Mouse (Mus musculus) hindbrain, postnatal 0 days (tissue): ENCODE data around the gene Donson. TPM values are rescaled to one million over a fixed set of nuclear protein-coding genes. Genes with fewer than 3 reads are reported as not detected.
A peak's percentile ranks its signal among the peaks of the same experiment; 100 is the strongest.

Source experiments
- ATAC-seq: fragments of 200-750 bp; cut with Nextera tagmentation; 2 replicates; pipeline ENCODE4 v1.8.0; 2017; ENCODE audit warnings: mild to moderate bottlenecking, moderate TSS enrichment, moderate library complexity
- DNase-seq: peaks from one replicate; pipeline ENCODE4 v3.0.0-alpha.2; 2015; ENCODE audit warnings: low spot score
- H3K27ac ChIP-seq: fragments of 300-500 bp; sonication (generic); 2 replicates; pipeline ENCODE4 v1.5.1; 2014; ENCODE audit warnings: mild to moderate bottlenecking
- H3K27me3 ChIP-seq: fragments of 300-500 bp; sonication (generic); 2 replicates; pipeline ENCODE4 v1.6.1; 2014; ENCODE audit warnings: low read length, mixed read lengths; ENCODE audit not compliant: insufficient read depth
- H3K36me3 ChIP-seq: fragments of 300-500 bp; sonication (generic); 2 replicates; pipeline ENCODE4 v1.6.1; 2014; ENCODE audit warnings: low read length, mixed read lengths; ENCODE audit not compliant: insufficient read depth
- H3K4me1 ChIP-seq: fragments of 300-500 bp; sonication (generic); 2 replicates; pipeline ENCODE4 v1.6.1; 2014; ENCODE audit warnings: antibody characterized with exemption, low read length, mixed read lengths; ENCODE audit not compliant: insufficient read depth
- H3K4me2 ChIP-seq: fragments of 300-500 bp; sonication (generic); 2 replicates; pipeline ENCODE4 v1.6.1; 2014; ENCODE audit warnings: low read depth, mild to moderate bottlenecking, low read length, moderate library complexity, mixed read lengths
- H3K4me3 ChIP-seq: fragments of 300-500 bp; sonication (generic); 2 replicates; pipeline ENCODE4 v1.5.1; 2014; ENCODE audit warnings: low read length
- H3K9ac ChIP-seq: fragments of 300-500 bp; sonication (generic); replicated peaks from 2 replicates; pipeline ENCODE4 v1.6.1; 2014; ENCODE audit warnings: mild to moderate bottlenecking, low read length, moderate library complexity, mixed read lengths
- H3K9me3 ChIP-seq: fragments of 300-500 bp; sonication (generic); 2 replicates; pipeline ENCODE4 v1.6.1; 2016; ENCODE audit warnings: low read length, mixed read lengths
- CTCF ChIP-seq: IDR thresholded peaks from 2 replicates; pipeline ENCODE4 v1.5.1; 2016; ENCODE audit warnings: antibody characterized with exemption, control low read depth, low read depth
- WGBS: fragments of 180-500 bp; shearing (Covaris S2); extraction: QIAGEN DNeasy Blood & Tissue Kit; methylation state at CpG from one replicate; pipeline ENCODE4 v1.1.7; 2014; 5-methylcytosine and 5-hydroxymethylcytosine counted together
- polyA plus RNA-seq: library from polyadenylated mRNA; unstranded; fragments of >200 nt; fragmentation: Nextera tagmentation; extraction: Ambion mirVana; gene quantifications from 2 replicates; pipeline ENCODE4 v1.2.1, GENCODE M21; 2015
- total RNA-seq: library from RNA; depleted of rRNA; stranded (reverse); fragments of >200 nt; gene quantifications from 2 replicates; pipeline ENCODE4 v1.2.3, GENCODE M21; 2014

The Donson gene
- total and polyA plus RNA-seq, 2 experiments from 2014 or later, result 15.3 to 20.4 TPM

DNA sequence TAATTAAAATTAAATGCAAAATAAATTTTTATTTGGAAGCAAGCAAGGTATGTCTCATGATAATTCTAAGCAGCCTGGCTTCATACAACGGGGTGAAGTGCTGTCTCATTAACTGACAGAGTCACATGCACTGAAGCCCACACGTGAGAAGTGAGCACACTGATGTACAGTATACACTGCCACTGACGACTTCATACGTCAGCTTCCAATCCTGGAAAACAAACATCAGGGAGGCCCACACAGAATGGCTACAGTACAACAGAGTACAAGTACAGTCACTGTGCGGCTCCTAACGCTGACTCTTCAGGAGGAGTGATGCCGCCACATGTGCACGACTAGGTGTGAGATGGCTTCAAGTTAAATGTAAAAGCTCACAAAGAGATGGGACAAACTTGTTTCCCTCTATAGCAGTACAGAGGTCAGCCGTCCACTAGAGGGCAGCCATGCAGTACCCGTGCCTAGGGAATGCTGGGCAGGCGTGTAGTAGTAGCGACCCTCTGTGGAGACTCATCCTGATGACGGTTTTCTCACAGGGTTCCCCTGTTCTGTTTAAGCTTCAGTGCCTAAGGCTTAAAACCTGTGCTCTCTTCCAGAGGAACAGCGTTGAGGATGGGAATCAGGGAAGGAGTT is 6.0 kb upstream of the Donson start:
- Histone ChIP-seq H3K4me2 (no peak overlapping the region), H3K4me3 (no peak overlapping the region), H3K9ac (no peak overlapping the region), H3K9me3 (no peaks in the 10 kb centered on the region), H3K27ac (0 out of 2 replicates have a peak overlapping the region, but pooled peaks have one; percentile 22), H3K36me3 (peaks cover 33% of the 10 kb centered on the region), H3K4me1 (no peaks in the 10 kb centered on the region), H3K27me3 (no peaks in the 10 kb centered on the region)
- ATAC-seq (peak; percentile 97), DNase-seq (peak; percentile 93)
- 33% methylated on average over 14 of the region's 14 CpGs for WGBS
- TF ChIP-seq CTCF, result peak; percentile 97

DNA sequence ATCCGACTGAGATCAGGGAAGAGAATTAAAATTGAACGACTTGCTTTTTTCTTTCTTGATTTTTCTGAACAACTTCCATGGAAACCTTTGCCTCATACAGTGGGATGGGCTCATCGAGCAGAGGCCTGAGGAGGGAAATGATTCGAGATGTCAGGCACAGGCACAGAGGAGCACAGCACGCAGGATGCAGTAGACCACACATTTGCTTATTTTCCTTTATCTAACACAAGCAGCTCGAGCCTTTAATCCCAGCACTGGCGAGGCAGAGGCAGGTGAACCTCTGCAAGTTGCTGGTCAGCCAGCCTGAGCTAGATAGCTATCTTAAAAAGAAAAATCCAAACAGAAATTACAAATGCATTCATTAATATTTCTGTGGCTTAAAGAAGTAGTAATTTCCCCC is 1.2 kb upstream of the Donson start:
- no peak for ATAC-seq
- no peak for TF ChIP-seq CTCF
- Histone ChIP-seq H3K4me1 (no peaks in the 10 kb centered on the region), H3K4me2 (peak overlapping the region; percentile 87; the same call in 1 of the 2 replicates), H3K9ac (no peak overlapping the region), H3K9me3 (no peaks in the 10 kb centered on the region), H3K27ac (no peak overlapping the region), H3K27me3 (no peaks in the 10 kb centered on the region), H3K4me3 (no peak overlapping the region), H3K36me3 (peaks cover 24% of the 10 kb centered on the region)
- 44% methylated on average over 7 of the region's 7 CpGs for WGBS
- no peak for DNase-seq

DNA sequence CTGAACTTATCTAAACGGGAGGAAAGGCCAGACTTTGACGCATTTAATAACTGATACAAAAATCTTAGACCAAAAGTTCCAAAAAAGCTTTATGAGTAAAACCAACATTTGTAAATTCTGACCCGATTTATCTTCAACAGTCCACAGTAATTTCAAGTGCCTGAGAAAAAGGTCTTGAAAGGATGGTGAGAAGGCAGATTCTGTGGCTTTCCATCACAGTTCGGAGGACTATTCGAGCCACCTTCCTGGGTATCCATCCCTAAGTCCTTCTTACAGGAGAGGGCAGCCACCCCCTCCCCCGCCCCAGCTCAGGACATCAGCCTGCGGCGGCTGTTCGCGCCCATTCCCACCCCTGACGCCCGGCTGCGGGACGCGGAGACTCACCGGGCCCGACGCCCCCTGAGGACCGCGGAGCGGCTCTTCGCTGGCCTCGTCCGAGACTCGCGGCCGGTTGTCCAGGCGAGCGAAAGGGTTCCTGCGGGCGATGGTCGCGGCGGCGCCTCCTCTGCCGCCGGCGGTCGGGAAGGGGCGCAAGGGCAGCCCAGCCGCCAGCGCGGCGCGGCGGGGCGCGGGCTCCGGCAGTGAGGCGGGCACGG is 449 bp downstream of the Donson start:
- H3K27ac ChIP-seq, result peak overlapping the region; percentile 88
- no peak for TF ChIP-seq CTCF
- WGBS, result 2% methylated on average over 48 of the region's 51 CpGs
- no peaks in the 10 kb centered on the region for H3K27me3 ChIP-seq
- H3K9me3 ChIP-seq, result no peaks in the 10 kb centered on the region
- H3K4me1 ChIP-seq, result no peaks in the 10 kb centered on the region
- H3K36me3 ChIP-seq, result peaks cover 36% of the 10 kb centered on the region
- DNase-seq, result peak; percentile 40
- peak; percentile 55; the same call in 1 of the 2 replicates for ATAC-seq
- peak overlapping the region; percentile 90 for H3K9ac ChIP-seq
- peak overlapping the region; percentile 87 for H3K4me2 ChIP-seq
- H3K4me3 ChIP-seq, result peak overlapping the region; percentile 93

DNA sequence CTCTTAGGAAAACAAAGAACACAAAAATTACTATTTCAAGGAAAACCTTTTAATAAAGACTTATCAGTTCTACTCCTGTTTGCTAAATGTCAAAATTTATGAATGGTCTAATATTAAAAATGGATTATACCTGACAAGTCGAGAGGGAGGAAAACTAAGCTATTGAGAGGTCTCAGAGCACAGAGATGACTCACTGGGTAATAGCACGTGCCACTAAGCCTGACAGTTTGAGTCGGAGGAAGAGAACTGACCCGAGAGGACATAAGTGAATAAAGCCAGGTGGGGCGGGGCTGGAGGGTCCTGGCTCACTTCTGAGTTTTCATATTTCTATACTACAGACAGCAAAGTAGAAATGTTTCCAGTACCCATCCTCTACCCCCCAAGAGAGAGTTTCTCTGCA is 2.2 kb downstream of the Donson start:
- no peak overlapping the region for H3K27ac ChIP-seq
- WGBS, result 85% methylated on average over 5 of the region's 5 CpGs
- no peak overlapping the region for H3K9ac ChIP-seq
- DNase-seq (no peak), ATAC-seq (no peak)
- H3K4me3 ChIP-seq, result no peak overlapping the region
- H3K4me2 ChIP-seq, result no peak overlapping the region
- H3K36me3 ChIP-seq, result peaks cover 39% of the 10 kb centered on the region
- H3K4me1 ChIP-seq, result no peaks in the 10 kb centered on the region
- H3K27me3 ChIP-seq, result no peaks in the 10 kb centered on the region
- no peak for TF ChIP-seq CTCF
- H3K9me3 ChIP-seq, result no peaks in the 10 kb centered on the region

DNA sequence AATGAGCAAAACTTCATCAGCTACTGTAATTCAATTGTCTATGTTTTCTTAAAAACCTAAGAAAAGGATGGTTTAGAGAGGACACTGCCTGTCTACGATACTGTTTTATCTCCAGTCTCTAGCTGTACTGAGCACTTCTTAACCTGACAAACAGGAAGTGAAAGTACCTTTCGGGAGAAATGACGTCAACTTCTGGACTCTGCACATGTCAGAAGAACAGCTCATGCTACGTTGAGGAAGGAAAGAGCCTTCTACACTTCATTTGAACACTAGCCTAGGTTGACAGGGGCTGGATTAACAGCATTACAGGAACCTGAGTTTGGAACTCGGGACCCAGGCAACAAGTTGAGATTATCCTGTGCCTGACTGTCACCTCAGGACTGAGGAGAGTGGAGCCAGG is 3.0 kb downstream of the Donson start:
- TF ChIP-seq CTCF, result no peak
- Histone ChIP-seq H3K9ac (no peak overlapping the region), H3K27me3 (no peaks in the 10 kb centered on the region), H3K27ac (no peak overlapping the region), H3K4me2 (no peak overlapping the region), H3K4me3 (no peak overlapping the region), H3K4me1 (no peaks in the 10 kb centered on the region), H3K9me3 (no peaks in the 10 kb centered on the region), H3K36me3 (peaks cover 35% of the 10 kb centered on the region)
- no peak for ATAC-seq
- no peak for DNase-seq
- WGBS, result 90% methylated on average over 5 of the region's 5 CpGs

DNA sequence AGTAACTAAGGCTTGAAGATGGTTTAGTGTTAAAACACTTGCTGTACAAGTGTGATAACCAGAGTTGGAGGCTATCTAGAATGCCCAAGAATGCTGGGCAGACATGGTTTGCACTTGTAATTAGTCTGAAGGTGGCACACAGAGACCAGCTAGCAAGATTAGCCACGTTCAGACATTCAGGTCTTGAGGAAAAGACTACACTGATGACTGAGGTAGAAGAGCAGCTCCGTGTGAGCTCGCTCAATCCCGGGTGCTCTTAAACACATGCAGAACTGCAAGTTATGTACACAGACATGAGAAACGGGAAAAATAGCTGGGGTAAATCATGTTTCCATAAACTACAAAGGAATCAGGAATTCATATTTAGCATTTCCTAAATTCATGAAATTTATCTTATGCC is 7.9 kb downstream of the Donson start:
- DNase-seq (no peak), ATAC-seq (no peak)
- Histone ChIP-seq H3K9ac (no peak overlapping the region), H3K4me3 (no peak overlapping the region), H3K27ac (no peak overlapping the region), H3K27me3 (no peaks in the 10 kb centered on the region), H3K4me1 (no peaks in the 10 kb centered on the region), H3K4me2 (no peak overlapping the region), H3K36me3 (peaks cover 54% of the 10 kb centered on the region), H3K9me3 (no peaks in the 10 kb centered on the region)
- WGBS, result 83% methylated on average over 5 of the region's 5 CpGs
- TF ChIP-seq CTCF, result no peak

DNA sequence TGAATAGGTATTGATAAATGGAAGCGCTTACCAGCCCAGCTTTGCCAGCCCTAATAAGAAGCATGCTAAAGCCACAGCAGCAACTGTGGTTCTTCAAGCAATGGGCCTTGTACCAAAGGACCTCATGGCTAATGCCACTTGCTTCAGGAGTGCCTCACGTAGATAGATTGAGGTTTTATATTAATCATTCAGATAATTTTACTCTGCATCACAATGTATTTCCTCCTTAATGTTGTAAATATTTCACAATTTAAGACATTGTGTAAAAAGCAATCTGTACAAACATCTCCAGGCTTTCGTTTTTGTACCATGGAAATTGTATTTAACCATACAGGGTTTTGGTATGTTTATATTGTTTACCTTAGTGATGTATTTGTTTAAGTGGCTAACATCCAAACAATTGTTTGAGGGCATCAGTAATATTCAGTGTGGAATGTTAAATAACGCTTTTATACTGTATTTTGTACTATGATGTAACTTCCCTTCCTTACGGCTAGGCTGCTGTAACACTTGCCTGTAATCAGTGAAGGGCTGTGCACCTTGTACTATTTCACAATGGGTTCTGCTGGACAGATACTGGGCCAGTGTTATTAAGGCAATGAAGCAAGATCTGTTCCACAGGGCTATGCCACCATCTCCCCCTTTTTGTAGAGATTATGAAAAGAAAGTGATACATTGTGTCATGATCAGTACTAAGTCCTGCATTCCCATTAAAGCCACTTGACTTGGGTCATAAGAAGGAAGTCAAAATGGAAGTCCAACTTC is 10.2 kb downstream of the Donson start:
- H3K27ac ChIP-seq, result no peak overlapping the region
- TF ChIP-seq CTCF, result no peak
- no peak for DNase-seq
- WGBS, result 91% methylated on average over 5 of the region's 5 CpGs
- no peaks in the 10 kb centered on the region for H3K9me3 ChIP-seq
- H3K27me3 ChIP-seq, result no peaks in the 10 kb centered on the region
- no peak overlapping the region for H3K9ac ChIP-seq
- no peak overlapping the region for H3K4me2 ChIP-seq
- peaks cover 45% of the 10 kb centered on the region for H3K36me3 ChIP-seq
- ATAC-seq, result no peak
- no peak overlapping the region for H3K4me3 ChIP-seq
- no peaks in the 10 kb centered on the region for H3K4me1 ChIP-seq
